17 mouse cellular contexts compared by ENCODE assay signal in genomic region chr1:155037479-155037878, GRCm38 (mm10).
"Had no signal": no experiment of that assay in that cellular context is flagged by ENCODE, and none has a peak within 500 bp of the region (broad histone marks: within the 10 kb centered on the region; RNA-seq: fewer than 3 reads in every experiment).

No protein-coding gene starts in this region.

- DNase-seq: kidney, adult 11 months; kidney, adult 8-10 months; kidney, postnatal 10 days; kidney, postnatal 36 days; layer of hippocampus, postnatal 36 days; lung, adult 2 months; lung, postnatal 14 days; lung, postnatal 4 days; midbrain, embryonic 14.5 days; thymus, adult 2 months; thymus, postnatal 25 days had no signal

- H3K27ac ChIP-seq: intestine, embryonic 15.5 days; kidney, embryonic 15.5 days; limb, embryonic 10.5 days; limb, embryonic 13.5 days; stomach, postnatal 0 days had no signal

- H3K4me2 ChIP-seq: intestine, embryonic 15.5 days; kidney, embryonic 15.5 days; limb, embryonic 13.5 days; midbrain, embryonic 11.5 days had no signal

- H3K9me3 ChIP-seq: intestine, embryonic 15.5 days; kidney, embryonic 15.5 days; limb, embryonic 10.5 days; limb, embryonic 13.5 days had no signal

- H3K9ac ChIP-seq: intestine, embryonic 15.5 days; kidney, embryonic 15.5 days; limb, embryonic 13.5 days had no signal

- ATAC-seq: intestine, embryonic 15.5 days had no signal

- H3K36me3 ChIP-seq: intestine, embryonic 15.5 days; kidney, embryonic 15.5 days; limb, embryonic 10.5 days; limb, embryonic 13.5 days had no signal

- H3K4me3 ChIP-seq: intestine, embryonic 15.5 days; kidney, embryonic 15.5 days; limb, embryonic 10.5 days; limb, embryonic 13.5 days had no signal

- H3K27me3 ChIP-seq: intestine, embryonic 15.5 days; kidney, embryonic 15.5 days; limb, embryonic 13.5 days had no signal
